Comparison of ENCODE assay signal across 14 mouse cellular contexts in genomic region chr10:83407141-83407540, GRCm38 (mm10).
"Had no signal": no experiment of that assay in that cellular context is flagged by ENCODE, and none has a peak within 500 bp of the region (broad histone marks: within the 10 kb centered on the region; RNA-seq: fewer than 3 reads in every experiment).

No protein-coding gene starts in this region.

- H3K9ac ChIP-seq: lung, embryonic 14.5 days; midbrain, embryonic 12.5 days; neural tube, embryonic 12.5 days; stomach, embryonic 15.5 days had no signal

- H3K27ac ChIP-seq: midbrain, embryonic 10.5 days; midbrain, embryonic 12.5 days; neural tube, embryonic 12.5 days; stomach, embryonic 15.5 days; stomach, postnatal 0 days had no signal

- H3K27me3 ChIP-seq: midbrain, embryonic 12.5 days; neural tube, embryonic 12.5 days; stomach, embryonic 15.5 days had no signal

- H3K9me3 ChIP-seq: stomach, embryonic 15.5 days had no signal

- H3K4me1 ChIP-seq: midbrain, embryonic 10.5 days; midbrain, embryonic 12.5 days; neural tube, embryonic 12.5 days; stomach, embryonic 15.5 days had no signal

- H3K4me2 ChIP-seq: lung, embryonic 14.5 days; midbrain, embryonic 12.5 days; neural tube, embryonic 12.5 days; stomach, embryonic 15.5 days had no signal

- H3K36me3 ChIP-seq: stomach, embryonic 15.5 days had no signal

- DNase-seq: lung, adult 18-20 months; lung, embryonic 14.5 days; lung, postnatal 10 days; lung, postnatal 4 days; midbrain, embryonic 14.5 days; right cerebral cortex, postnatal 14 days; thymus, adult 2 months; thymus, postnatal 25 days; thymus, postnatal 4 days had no signal

- H3K4me3 ChIP-seq: midbrain, embryonic 10.5 days; midbrain, embryonic 12.5 days; neural tube, embryonic 12.5 days; stomach, embryonic 15.5 days had no signal
